Mouse (Mus musculus) neural tube, embryonic 15.5 days (tissue): ENCODE results near the gene Ptprm. TPM values are rescaled to one million over a fixed set of nuclear protein-coding genes. Genes with fewer than 3 reads are reported as not detected.

ENCODE experiments used
- ATAC-seq: fragments of 200-750 bp; cut with Nextera tagmentation; 2 replicates; pipeline ENCODE4 v1.8.0; 2017; ENCODE audit warnings: mild to moderate bottlenecking, moderate TSS enrichment, moderate library complexity; ENCODE audit not compliant: low FRiP score
- H3K27ac ChIP-seq: fragments of 300-500 bp; sonication (generic); replicated peaks from 2 replicates; pipeline ENCODE4 v1.5.1; 2015; ENCODE audit warnings: mild to moderate bottlenecking, inconsistent platforms
- H3K27me3 ChIP-seq: fragments of 300-500 bp; sonication (generic); replicated peaks from 2 replicates; pipeline ENCODE4 v1.6.1; 2015; ENCODE audit warnings: inconsistent platforms
- H3K36me3 ChIP-seq: fragments of 300-500 bp; sonication (generic); 2 replicates; pipeline ENCODE4 v1.6.1; 2015; ENCODE audit warnings: inconsistent platforms
- H3K4me1 ChIP-seq: fragments of 300-500 bp; sonication (generic); 2 replicates; pipeline ENCODE4 v1.6.1; 2015; ENCODE audit warnings: inconsistent platforms
- H3K4me2 ChIP-seq: fragments of 300-500 bp; sonication (generic); 2 replicates; pipeline ENCODE4 v1.6.1; 2015; ENCODE audit warnings: inconsistent platforms, mild to moderate bottlenecking, moderate library complexity
- H3K4me3 ChIP-seq: fragments of 300-500 bp; sonication (generic); replicated peaks from 2 replicates; pipeline ENCODE4 v1.5.1; 2015; ENCODE audit warnings: mild to moderate bottlenecking, inconsistent platforms
- H3K9ac ChIP-seq: fragments of 300-500 bp; sonication (generic); replicated peaks from 2 replicates; pipeline ENCODE4 v1.6.1; 2015; ENCODE audit warnings: mild to moderate bottlenecking, inconsistent platforms
- H3K9me3 ChIP-seq: fragments of 300-500 bp; sonication (generic); replicated peaks from 2 replicates; pipeline ENCODE4 v1.6.1; 2016; ENCODE audit warnings: inconsistent platforms
- WGBS: fragments of 180-500 bp; shearing (Covaris S2); methylation state at CpG from one replicate; pipeline ENCODE4 v1.1.7; 2015; ENCODE audit warnings: mixed read lengths; 5-methylcytosine and 5-hydroxymethylcytosine counted together
- polyA plus RNA-seq: library from polyadenylated mRNA; unstranded; fragments of >200 nt; fragmentation: Nextera tagmentation; extraction: Ambion mirVana; gene quantifications from 2 replicates; pipeline ENCODE4 v1.2.1, GENCODE M21; 2015

Ptprm gene
- polyA plus RNA-seq, 1 experiment from 2014 or later = 25.3 TPM

- ATAC-seq = no peak
- Histone ChIP-seq H3K27ac (no peak overlapping the region), H3K27me3 (no peaks in the 10 kb centered on the region), H3K9ac (no peak overlapping the region), H3K9me3 (no peaks in the 10 kb centered on the region), H3K4me1 (peaks cover 8% of the 10 kb centered on the region), H3K4me3 (no peak overlapping the region), H3K36me3 (no peaks in the 10 kb centered on the region), H3K4me2 (no peak overlapping the region)
- 92% methylated on average over 2 of the region's 2 CpGs for WGBS
These were observed 394.4 kb downstream of the Ptprm start for GRCm38 (mm10) chr17:66959815-66960214.

GRCm38 (mm10) chr17:66958766-66959165, 395.5 kb downstream of the Ptprm start:
- Histone ChIP-seq H3K4me3 (no peak overlapping the region), H3K27ac (no peak overlapping the region), H3K9ac (no peak overlapping the region), H3K4me1 (peaks cover 8% of the 10 kb centered on the region), H3K9me3 (no peaks in the 10 kb centered on the region), H3K27me3 (no peaks in the 10 kb centered on the region), H3K36me3 (no peaks in the 10 kb centered on the region), H3K4me2 (no peak overlapping the region)
- WGBS = 80% methylated on average over 2 of the region's 2 CpGs
- ATAC-seq = no peak

GRCm38 (mm10) chr17:66944498-66944897, 409.8 kb downstream of the Ptprm start:
- H3K9me3 ChIP-seq = no peaks in the 10 kb centered on the region
- 67% methylated on average over 4 of the region's 4 CpGs for WGBS
- no peak for ATAC-seq

GRCm38 (mm10) chr17:66943539-66943938, 410.7 kb downstream of the Ptprm start:
- no peaks in the 10 kb centered on the region for H3K36me3 ChIP-seq
- no peak overlapping the region for H3K4me3 ChIP-seq
- 89% methylated on average over 9 of the region's 9 CpGs for WGBS
- no peaks in the 10 kb centered on the region for H3K27me3 ChIP-seq
- H3K4me1 ChIP-seq = no peaks in the 10 kb centered on the region
- H3K9ac ChIP-seq = no peak overlapping the region
- H3K9me3 ChIP-seq = no peaks in the 10 kb centered on the region
- no peak overlapping the region for H3K27ac ChIP-seq
- no peak for ATAC-seq
- H3K4me2 ChIP-seq = no peak overlapping the region

More at GRCm38 (mm10) chr17:66944498-66944897, 409.8 kb downstream of the Ptprm start:
- no peaks in the 10 kb centered on the region for H3K27me3 ChIP-seq
- no peak overlapping the region for H3K27ac ChIP-seq
- H3K4me3 ChIP-seq = no peak overlapping the region
- H3K36me3 ChIP-seq = no peaks in the 10 kb centered on the region
- no peak overlapping the region for H3K9ac ChIP-seq
- no peak overlapping the region for H3K4me2 ChIP-seq
- H3K4me1 ChIP-seq = no peaks in the 10 kb centered on the region

- Histone ChIP-seq H3K4me1 (no peaks in the 10 kb centered on the region), H3K9me3 (peaks cover 8% of the 10 kb centered on the region; the same call in 1 of the 2 replicates), H3K36me3 (no peaks in the 10 kb centered on the region), H3K9ac (no peak overlapping the region), H3K27ac (no peak overlapping the region), H3K27me3 (no peaks in the 10 kb centered on the region), H3K4me2 (no peak overlapping the region), H3K4me3 (no peak overlapping the region)
- WGBS = 91% methylated on average over 5 of the region's 5 CpGs
- ATAC-seq = no peak
These were observed 428.6 kb downstream of the Ptprm start for GRCm38 (mm10) chr17:66925611-66926010.

GRCm38 (mm10) chr17:66914696-66915095, 439.6 kb downstream of the Ptprm start:
- Histone ChIP-seq H3K9ac (no peak overlapping the region), H3K27ac (no peak overlapping the region), H3K36me3 (no peaks in the 10 kb centered on the region), H3K27me3 (no peaks in the 10 kb centered on the region), H3K4me1 (peaks cover 3% of the 10 kb centered on the region; the same call in 1 of the 2 replicates), H3K4me2 (no peak overlapping the region), H3K9me3 (no peaks in the 10 kb centered on the region), H3K4me3 (no peak overlapping the region)
- WGBS = 53% methylated on average over 6 of the region's 6 CpGs
- no peak for ATAC-seq

GRCm38 (mm10) chr17:66912533-66912932, 441.7 kb downstream of the Ptprm start:
- H3K4me3 ChIP-seq = no peak overlapping the region
- ATAC-seq = no peak
- 95% methylated on average over 6 of the region's 6 CpGs for WGBS
- no peaks in the 10 kb centered on the region for H3K27me3 ChIP-seq
- no peaks in the 10 kb centered on the region for H3K36me3 ChIP-seq
- H3K9me3 ChIP-seq = no peaks in the 10 kb centered on the region
- no peak overlapping the region for H3K27ac ChIP-seq
- H3K9ac ChIP-seq = no peak overlapping the region
- no peak overlapping the region for H3K4me2 ChIP-seq
- peaks cover 3% of the 10 kb centered on the region; the same call in 1 of the 2 replicates for H3K4me1 ChIP-seq

- WGBS = 95% methylated on average over 11 of the region's 11 CpGs
These were observed 442.1 kb downstream of the Ptprm start for GRCm38 (mm10) chr17:66912120-66912519.

GRCm38 (mm10) chr17:66909901-66910300, 444.4 kb downstream of the Ptprm start:
- WGBS = 74% methylated on average over 4 of the region's 4 CpGs
- Histone ChIP-seq H3K9ac (no peak overlapping the region), H3K4me1 (peaks cover 3% of the 10 kb centered on the region; the same call in 1 of the 2 replicates), H3K9me3 (no peaks in the 10 kb centered on the region), H3K4me3 (no peak overlapping the region), H3K27ac (no peak overlapping the region), H3K4me2 (no peak overlapping the region), H3K27me3 (no peaks in the 10 kb centered on the region), H3K36me3 (no peaks in the 10 kb centered on the region)
- no peak for ATAC-seq

More at GRCm38 (mm10) chr17:66912120-66912519, 442.1 kb downstream of the Ptprm start:
- Histone ChIP-seq H3K27me3 (no peaks in the 10 kb centered on the region), H3K36me3 (no peaks in the 10 kb centered on the region), H3K27ac (no peak overlapping the region), H3K4me2 (no peak overlapping the region), H3K4me3 (no peak overlapping the region), H3K9ac (no peak overlapping the region), H3K9me3 (no peaks in the 10 kb centered on the region), H3K4me1 (peaks cover 3% of the 10 kb centered on the region; the same call in 1 of the 2 replicates)
- ATAC-seq = no peak

- Histone ChIP-seq H3K4me1 (peaks cover 3% of the 10 kb centered on the region; the same call in 1 of the 2 replicates), H3K27ac (no peak overlapping the region), H3K9ac (no peak overlapping the region), H3K4me2 (no peak overlapping the region), H3K9me3 (no peaks in the 10 kb centered on the region), H3K4me3 (no peak overlapping the region), H3K36me3 (no peaks in the 10 kb centered on the region), H3K27me3 (no peaks in the 10 kb centered on the region)
- WGBS = 80% methylated on average over 6 of the region's 6 CpGs
- ATAC-seq = no peak
These were observed 445.3 kb downstream of the Ptprm start for GRCm38 (mm10) chr17:66908921-66909320.

GRCm38 (mm10) chr17:66894181-66894580, 460.1 kb downstream of the Ptprm start:
- H3K4me1 ChIP-seq = no peaks in the 10 kb centered on the region; the same call in 1 of the 2 replicates
- 81% methylated on average over 1 of the region's 1 CpGs for WGBS
- ATAC-seq = no peak
- no peak overlapping the region for H3K9ac ChIP-seq
- no peaks in the 10 kb centered on the region for H3K27me3 ChIP-seq
- no peak overlapping the region for H3K27ac ChIP-seq
- no peak overlapping the region for H3K4me2 ChIP-seq
- H3K9me3 ChIP-seq = no peaks in the 10 kb centered on the region
- no peaks in the 10 kb centered on the region for H3K36me3 ChIP-seq
- no peak overlapping the region for H3K4me3 ChIP-seq

GRCm38 (mm10) chr17:66891916-66892315, 462.3 kb downstream of the Ptprm start:
- Histone ChIP-seq H3K9ac (no peak overlapping the region), H3K4me1 (no peaks in the 10 kb centered on the region; the same call in 1 of the 2 replicates), H3K27ac (no peak overlapping the region)

More at GRCm38 (mm10) chr17:66891916-66892315, 462.3 kb downstream of the Ptprm start:
- no peak overlapping the region for H3K4me3 ChIP-seq
- 95% methylated on average over 6 of the region's 6 CpGs for WGBS
- H3K4me2 ChIP-seq = no peak overlapping the region
- no peaks in the 10 kb centered on the region for H3K36me3 ChIP-seq
- no peaks in the 10 kb centered on the region for H3K9me3 ChIP-seq
- no peak for ATAC-seq
- H3K27me3 ChIP-seq = no peaks in the 10 kb centered on the region
